Mouse (Mus musculus): ENCODE measurements around the gene Zmynd11.

DNA sequence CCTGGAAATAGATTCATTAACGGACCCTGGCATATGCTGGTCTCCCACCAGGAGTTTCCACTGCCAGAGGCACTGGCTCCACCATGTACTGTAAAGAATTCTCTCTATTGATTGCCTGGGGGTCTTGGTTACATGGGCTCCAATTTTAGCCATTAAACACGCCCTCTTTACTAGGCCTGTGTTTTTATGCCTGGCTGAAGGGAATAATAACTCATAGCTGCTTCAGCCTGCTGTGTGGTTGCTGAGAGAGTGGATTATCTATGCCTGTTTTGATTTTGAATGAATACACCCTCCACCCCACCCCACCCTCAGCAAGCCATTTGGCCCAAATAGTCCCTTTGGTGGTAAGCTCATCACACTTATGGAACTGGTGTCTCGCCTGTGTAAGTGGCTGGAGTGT, 20.9 kb upstream of the Zmynd11 start:
- TF ChIP-seq CTCF (IDR thresholded peaks at IDR 0.05): no peak
- no peak for TF ChIP-seq EP300 (IDR thresholded peaks at IDR 0.05)
